Mouse (Mus musculus) left cerebral cortex, postnatal 36 days (tissue): ENCODE measurements around the gene Atg9b. TPM values are rescaled to one million over a fixed set of nuclear protein-coding genes. Genes with fewer than 3 reads are reported as not detected.

Source experiments
- total RNA-seq, 2 experiments: library from RNA; stranded (reverse); gene quantifications; 2 replicates each; pipeline ENCODE4 v1.2.3; 2021

Atg9b gene
- total RNA-seq, 2 experiments from 2014 or later: 2.4 to 4.4 TPM

Other genes starting within 250 kb of the Atg9b start
- 10 to 100 TPM; 10.2 to 14.9 TPM for gene Nupl2, start 227.2 kb downstream of the Atg9b start, total RNA-seq
- gene Kcnh2, start 40.5 kb downstream of the Atg9b start, total RNA-seq: 10 to 100 TPM; 32.2 to 32.6 TPM
- 10 to 100 TPM in 1 of 2 experiments, 1 to 10 TPM in 1; 6.9 to 10.8 TPM for gene Nos3, start 27.3 kb downstream of the Atg9b start, total RNA-seq
- gene Abcb8, start 1.5 kb upstream of the Atg9b start, total RNA-seq: 10 to 100 TPM; 52.1 to 57.4 TPM
- not detected for gene Asic3, start 21.2 kb upstream of the Atg9b start, total RNA-seq
- gene Cdk5, start 31.4 kb upstream of the Atg9b start, total RNA-seq: 100 to 1,000 TPM; 127 to 133 TPM
- 10 to 100 TPM; 36.5 to 38.6 TPM for gene Slc4a2, start 31.7 kb upstream of the Atg9b start, total RNA-seq
- gene Fastk, start 53.1 kb upstream of the Atg9b start, total RNA-seq: 100 to 1,000 TPM; 131 to 133 TPM
- 10 to 100 TPM; 24.8 to 32.5 TPM for gene Tmub1, start 55.7 kb upstream of the Atg9b start, total RNA-seq
- 100 to 1,000 TPM; 507 to 566 TPM for gene Agap3, start 60.0 kb upstream of the Atg9b start, total RNA-seq
- under 1 TPM in 1 of 2 experiments, not detected in 1; 0.61 TPM for gene Gbx1, start 135.1 kb upstream of the Atg9b start, total RNA-seq
- gene Asb10, start 148.8 kb upstream of the Atg9b start, total RNA-seq: under 1 TPM in 1 of 2 experiments, not detected in 1; 0.27 TPM
- under 1 TPM in 1 of 2 experiments, not detected in 1; 0.23 TPM for gene 4931409K22Rik, start 164.7 kb upstream of the Atg9b start, total RNA-seq
- 10 to 100 TPM; 85.2 to 90.3 TPM for gene Abcf2, start 185.3 kb upstream of the Atg9b start, total RNA-seq
- 10 to 100 TPM; 69.2 to 76.9 TPM for gene Chpf2, start 194.6 kb upstream of the Atg9b start, total RNA-seq
- 100 to 1,000 TPM in 1 of 2 experiments, 10 to 100 TPM in 1; 95.3 to 108 TPM for gene Smarcd3, start 232.3 kb upstream of the Atg9b start, total RNA-seq